Mouse (Mus musculus) layer of hippocampus, adult 2 months (tissue): ENCODE results near the gene Clic6. TPM values are rescaled to one million over a fixed set of nuclear protein-coding genes. Genes with fewer than 3 reads are reported as not detected.

Experiments
- DNase-seq, 2 experiments: peaks; one replicate each; pipeline ENCODE4 v3.0.0; 2022; ENCODE audit warnings: low spot score in 2 of 2
- H3K27ac ChIP-seq: fragments of 200-600 bp; 2 replicates; pipeline ENCODE4 v1.8.1; 2022
- H3K4me3 ChIP-seq: fragments of 200-600 bp; 2 replicates; pipeline ENCODE4 v1.8.1; 2022; ENCODE audit warnings: mild to moderate bottlenecking
- CTCF ChIP-seq: fragments of 200-600 bp; conservative IDR thresholded peaks from 2 replicates; pipeline ENCODE4 v1.8.1; 2022; ENCODE audit warnings: antibody characterized with exemption, mild to moderate bottlenecking, moderate library complexity
- total RNA-seq, 2 experiments: library from RNA; stranded (reverse); gene quantifications; 2 replicates each; pipeline ENCODE4 v1.2.3; 2021

The Clic6 gene
- total RNA-seq, 2 experiments from 2014 or later = 0.69 to 2.2 TPM

DNA sequence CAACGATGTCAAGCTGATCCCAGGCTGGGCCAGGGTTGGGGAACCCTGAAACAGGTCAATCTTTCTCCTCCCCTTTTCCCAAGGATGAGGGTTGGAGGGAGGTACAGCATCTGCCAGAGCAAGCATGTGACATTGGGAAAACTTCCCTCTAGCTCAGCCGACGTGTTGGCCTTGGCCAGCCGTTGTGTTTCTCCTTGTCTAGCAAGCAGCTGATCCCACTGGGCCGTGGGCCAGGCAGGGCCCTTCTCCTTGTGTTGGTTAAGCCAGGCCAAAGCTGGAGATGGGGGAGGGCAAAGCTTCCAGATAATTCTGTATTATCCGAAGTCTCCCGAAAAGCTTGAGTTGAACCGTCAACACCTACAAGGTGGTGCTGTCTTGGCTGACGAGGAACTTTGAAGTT, 30.6 kb downstream of the Clic6 start:
- Histone ChIP-seq H3K4me3 (no peak overlapping the region), H3K27ac (no peak overlapping the region)
- TF ChIP-seq CTCF = no peak
- DNase-seq = no peak

- TF ChIP-seq CTCF = no peak
- no peak for DNase-seq
- Histone ChIP-seq H3K4me3 (no peak overlapping the region), H3K27ac (no peak overlapping the region)
Observed at GRCm38 (mm10) chr16:92518718-92519117, 33.2 kb downstream of the Clic6 start.

- Histone ChIP-seq H3K4me3 (no peak overlapping the region), H3K27ac (no peak overlapping the region)
- TF ChIP-seq CTCF = peak; percentile 83
- peak; percentile 23 to 58 for DNase-seq
Observed at GRCm38 (mm10) chr16:92519820-92520492, 34.4 kb downstream of the Clic6 start.

GRCm38 (mm10) chr16:92523351-92523750, 37.8 kb downstream of the Clic6 start:
- no peak overlapping the region for H3K4me3 ChIP-seq
- TF ChIP-seq CTCF = no peak
- no peak for DNase-seq
- H3K27ac ChIP-seq = no peak overlapping the region

DNA sequence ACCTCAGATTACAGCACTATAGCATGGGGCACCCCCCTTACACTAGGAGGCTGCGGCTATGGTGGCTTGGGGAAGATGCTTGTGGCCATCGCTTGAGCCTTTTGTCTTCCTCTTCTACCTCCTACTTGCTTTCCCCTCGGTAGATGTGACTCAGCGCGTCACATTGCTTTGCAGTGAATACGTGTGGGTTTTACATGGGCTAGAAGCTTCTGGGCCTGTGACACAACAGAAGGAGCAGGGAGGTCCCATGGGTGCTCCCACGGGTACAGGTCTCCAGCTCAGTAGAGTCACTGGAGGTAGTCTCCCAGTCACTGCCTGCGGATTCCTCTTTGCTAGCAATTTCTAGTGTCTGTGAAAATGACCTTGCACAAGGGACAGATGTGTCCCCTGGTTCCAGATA, 39.1 kb downstream of the Clic6 start:
- H3K27ac ChIP-seq = no peak overlapping the region
- TF ChIP-seq CTCF = no peak
- H3K4me3 ChIP-seq = no peak overlapping the region
- DNase-seq = no peak

- no peak for TF ChIP-seq CTCF
- Histone ChIP-seq H3K27ac (no peak overlapping the region), H3K4me3 (no peak overlapping the region)
- no peak for DNase-seq
Observed at GRCm38 (mm10) chr16:92525919-92526318, 40.4 kb downstream of the Clic6 start.

DNA sequence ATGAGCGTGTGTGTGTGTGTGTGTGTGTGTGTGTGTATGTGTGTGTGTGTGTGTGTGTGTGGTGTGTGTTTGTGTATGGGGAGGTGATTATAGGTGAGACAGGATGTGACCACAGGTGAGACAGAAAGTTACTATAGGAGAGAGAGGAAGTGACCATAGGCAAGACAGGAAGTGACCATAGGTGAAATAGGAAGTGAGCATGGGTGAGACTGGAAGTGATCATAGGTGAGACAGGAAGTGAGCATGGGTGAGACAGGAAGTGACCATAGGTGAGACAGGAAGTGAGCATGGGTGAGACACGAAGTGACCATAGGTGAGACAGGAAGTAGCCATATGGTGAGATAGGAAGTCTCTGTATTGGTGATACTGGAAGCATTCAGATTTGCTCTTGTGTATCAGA, 49.7 kb downstream of the Clic6 start:
- no peak for TF ChIP-seq CTCF
- Histone ChIP-seq H3K4me3 (no peak overlapping the region), H3K27ac (no peak overlapping the region)
- no peak for DNase-seq

GRCm38 (mm10) chr16:92538356-92538755, 52.8 kb downstream of the Clic6 start:
- no peak for DNase-seq
- no peak overlapping the region for H3K4me3 ChIP-seq
- no peak for TF ChIP-seq CTCF
- no peak overlapping the region for H3K27ac ChIP-seq

- TF ChIP-seq CTCF = peak; percentile 81
- H3K4me3 ChIP-seq = no peak overlapping the region
Observed at GRCm38 (mm10) chr16:92544264-92544663, 58.7 kb downstream of the Clic6 start.

DNA sequence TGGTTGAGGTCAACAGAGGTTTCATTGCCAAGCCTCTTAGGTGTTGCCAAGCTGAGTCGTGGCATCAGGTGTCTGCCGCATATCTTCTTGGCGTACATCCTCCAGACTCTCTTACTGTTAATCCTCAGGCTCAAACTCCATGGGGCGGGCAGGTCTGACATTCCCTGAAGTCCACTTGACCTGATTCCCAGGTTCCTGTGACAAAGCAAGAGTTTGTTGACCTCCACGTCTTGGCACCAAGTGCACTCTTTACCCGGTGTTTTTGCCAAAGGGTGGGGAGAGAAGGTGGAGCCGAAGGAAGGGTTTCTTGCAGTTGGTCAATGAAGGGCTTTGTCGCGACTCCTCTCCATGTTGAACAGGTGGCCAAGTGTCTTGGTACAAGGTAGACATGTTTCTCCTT, 63.1 kb downstream of the Clic6 start:
- no peak for DNase-seq
- TF ChIP-seq CTCF = no peak
- Histone ChIP-seq H3K4me3 (no peak overlapping the region), H3K27ac (no peak overlapping the region)

More at GRCm38 (mm10) chr16:92544264-92544663, 58.7 kb downstream of the Clic6 start:
- H3K27ac ChIP-seq = no peak overlapping the region
- no peak for DNase-seq

- H3K27ac ChIP-seq = no peak overlapping the region
- DNase-seq = no peak
- no peak for TF ChIP-seq CTCF
Observed at GRCm38 (mm10) chr16:92551266-92552105, 66.0 kb downstream of the Clic6 start.

DNA sequence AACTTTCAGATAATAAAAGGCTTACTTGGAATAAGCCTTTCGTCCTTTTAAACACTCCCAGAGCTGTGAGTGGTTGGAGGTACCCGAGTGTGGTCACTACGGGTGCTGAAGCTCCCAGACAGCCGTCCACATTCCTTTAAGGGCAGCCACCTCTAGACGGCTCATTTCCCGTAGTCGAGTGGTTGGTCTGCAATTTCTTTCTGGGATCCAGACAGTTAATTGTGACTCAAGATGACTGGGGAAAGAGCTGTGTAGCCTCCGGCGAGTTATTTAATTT, 66.5 kb downstream of the Clic6 start:
- TF ChIP-seq CTCF = no peak
- Histone ChIP-seq H3K4me3 (no peak overlapping the region), H3K27ac (no peak overlapping the region)
- no peak for DNase-seq

More at GRCm38 (mm10) chr16:92551266-92552105, 66.0 kb downstream of the Clic6 start:
- H3K4me3 ChIP-seq = no peak overlapping the region

DNA sequence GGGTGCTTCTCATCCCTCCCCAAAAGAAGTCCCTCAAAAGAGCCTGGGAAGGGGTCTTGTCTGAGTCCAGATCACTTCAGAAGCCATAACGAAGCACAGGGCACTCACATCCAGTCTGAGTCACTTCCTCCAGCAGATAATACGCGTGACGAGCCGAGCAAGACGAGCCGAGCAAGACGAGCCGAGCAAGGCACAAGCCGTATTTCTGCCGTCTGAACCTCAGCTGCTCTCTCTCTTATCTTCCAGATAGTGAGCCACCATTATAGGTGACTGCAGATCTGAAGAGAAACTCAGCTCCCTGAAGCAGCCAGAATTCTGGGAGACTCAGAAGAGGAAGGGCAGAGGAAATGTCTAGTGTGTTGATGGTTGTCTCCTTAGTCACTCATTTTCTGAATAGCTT, 67.3 kb downstream of the Clic6 start:
- TF ChIP-seq CTCF = no peak
- H3K4me3 ChIP-seq = no peak overlapping the region
- no peak overlapping the region for H3K27ac ChIP-seq
- no peak for DNase-seq

GRCm38 (mm10) chr16:92555051-92555450, 69.5 kb downstream of the Clic6 start:
- DNase-seq = no peak
- no peak for TF ChIP-seq CTCF

More at GRCm38 (mm10) chr16:92555051-92555450, 69.5 kb downstream of the Clic6 start:
- no peak overlapping the region for H3K4me3 ChIP-seq
- H3K27ac ChIP-seq = no peak overlapping the region
